Mouse (Mus musculus): Measurements from ENCODE around the gene Kcnh1.

- no peak for TF ChIP-seq CTCF (IDR thresholded peaks at IDR 0.05; ENCODE audit: low read depth)
- TF ChIP-seq EP300 (IDR thresholded peaks at IDR 0.05; ENCODE audit: low read depth), result no peak
Observed at GRCm38 (mm10) chr1:192207956-192208355, 17.4 kb downstream of the Kcnh1 start.

All from liver, embryonic 14.5 days (tissue).